Mouse (Mus musculus) G1E (cell line): ENCODE results near the gene Ccnjl.

Source experiments
- CTCF ChIP-seq: IDR thresholded peaks from 2 replicates; pipeline ENCODE4 v1.5.1; 2012; ENCODE audit warnings: low read depth, low read length, inconsistent platforms, mixed read lengths
- GATA1 ChIP-seq: IDR thresholded peaks from 2 replicates; pipeline ENCODE4 v1.6.1; 2012; ENCODE audit warnings: borderline replicate concordance, low read length, inconsistent platforms, mixed read lengths
- GATA2 ChIP-seq: IDR thresholded peaks from 2 replicates; pipeline ENCODE4 v1.6.1; 2012; ENCODE audit warnings: low read depth, low read length, inconsistent platforms, borderline replicate concordance
- TAL1 ChIP-seq: conservative IDR thresholded peaks from 2 replicates; pipeline ENCODE4 v1.6.1; 2012; ENCODE audit warnings: low read depth, low read length, inconsistent platforms, mixed read lengths

DNA sequence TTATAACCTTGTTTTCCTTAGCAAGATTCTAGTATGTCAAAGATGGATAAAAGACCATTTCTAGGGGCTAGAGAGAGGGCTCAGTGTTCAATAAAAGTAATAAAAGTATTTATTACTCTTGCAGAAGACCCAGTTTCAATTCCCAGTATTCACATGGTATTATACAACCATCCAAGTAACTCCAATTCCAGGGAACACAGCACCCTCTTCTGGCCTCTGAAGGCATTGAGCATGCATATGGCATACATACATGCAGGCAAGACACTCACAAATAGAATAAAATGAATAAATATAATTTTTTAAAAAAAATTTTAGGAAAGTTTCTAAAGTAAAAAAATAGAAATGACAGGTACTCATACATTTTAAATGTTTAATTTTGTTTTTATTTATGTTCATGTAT is 10.5 kb upstream of the Ccnjl start:
- TF ChIP-seq CTCF (no peak), GATA1 (no peak), TAL1 (no peak), GATA2 (no peak)
